In the genomic region with DNA sequence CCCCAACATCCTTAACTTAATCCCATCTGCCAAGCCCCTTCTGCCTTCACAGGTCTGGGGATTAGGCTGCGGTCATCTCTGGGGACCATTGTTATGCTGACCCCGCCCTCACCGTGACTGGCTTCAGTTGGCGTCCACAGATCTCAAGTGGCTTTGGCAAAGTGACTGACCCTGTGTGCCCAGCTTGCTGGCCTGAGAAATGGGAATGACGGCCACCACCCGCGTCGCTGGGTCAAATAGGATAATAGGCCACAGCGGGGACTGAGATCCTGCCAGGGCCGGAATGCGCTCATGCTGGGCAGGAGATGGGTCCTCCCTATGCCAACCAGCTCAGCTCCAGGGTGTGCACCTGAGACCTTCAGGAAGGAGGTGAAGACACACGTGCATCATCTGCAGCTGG, we compare ENCODE assay signal across 17 mouse cellular contexts. TPM values are rescaled to one million over a fixed set of nuclear protein-coding genes. Genes with fewer than 3 reads are reported as not detected.
DNase-seq lines count a peak whose midpoint lies in the region; ATAC-seq and TF ChIP-seq lines count a peak whose summit lies in the region.
"Had no signal": no experiment of that assay in that cellular context is flagged by ENCODE, and none has a peak within 500 bp of the region (broad histone marks: within the 10 kb centered on the region; RNA-seq: fewer than 3 reads in every experiment).

No protein-coding gene starts in this region.

- DNase-seq in forebrain, embryonic 10.5 days (ENCODE audit: extremely low spot score, low spot score) = no peak
- no peak for DNase-seq in heart, embryonic 10.5 days (ENCODE audit: low spot score)
- DNase-seq in heart, adult 9 months (ENCODE audit: low spot score in 2 of 2) = no peak
- DNase-seq: adrenal gland, adult 2 months; adrenal gland, postnatal 10 days; adrenal gland, postnatal 25 days; B cell, adult 2 months; cerebellum, adult 11-12 months; cerebellum, adult 9-10 months; forebrain, postnatal 0 days had no signal

- peaks cover 42% of the 10 kb centered on the region for H3K4me1 ChIP-seq in forebrain, embryonic 10.5 days
- H3K4me1 ChIP-seq in forebrain, embryonic 13.5 days = no peaks in the 10 kb centered on the region
- peaks cover 64% of the 10 kb centered on the region for H3K4me1 ChIP-seq in heart, embryonic 10.5 days
- peaks cover 23% of the 10 kb centered on the region for H3K4me1 ChIP-seq in E14TG2a.4 (replicated peaks; ENCODE audit: low read depth, low read length)
- H3K4me1 ChIP-seq: forebrain, embryonic 15.5 days had no signal

- H3K27ac ChIP-seq in forebrain, embryonic 10.5 days = peak overlapping the region; percentile 15; the same call in 1 of the 2 replicates
- no peak overlapping the region for H3K27ac ChIP-seq in forebrain, embryonic 13.5 days
- H3K27ac ChIP-seq in heart, embryonic 10.5 days = 0 out of 2 replicates have a peak overlapping the region, but pooled peaks have one; percentile 1
- H3K27ac ChIP-seq: embryonic facial prominence, embryonic 12.5 days; forebrain, embryonic 12.5 days; forebrain, embryonic 15.5 days had no signal

- H3K9me3 ChIP-seq in forebrain, embryonic 10.5 days = no peaks in the 10 kb centered on the region
- H3K9me3 ChIP-seq in forebrain, embryonic 13.5 days (replicated peaks) = no peaks in the 10 kb centered on the region
- no peaks in the 10 kb centered on the region for H3K9me3 ChIP-seq in heart, embryonic 10.5 days
- no peaks in the 10 kb centered on the region for H3K9me3 ChIP-seq in E14TG2a.4 (ENCODE audit: low read length)
- H3K9me3 ChIP-seq: embryonic facial prominence, embryonic 10.5 days; embryonic facial prominence, embryonic 12.5 days; forebrain, embryonic 12.5 days; forebrain, embryonic 15.5 days had no signal

- no peak for ATAC-seq in forebrain, embryonic 13.5 days
- ATAC-seq: CD4-positive, CD25-positive, alpha-beta regulatory T cell, adult 4 months; forebrain, embryonic 15.5 days; forebrain, postnatal 0 days had no signal

- H3K4me3 ChIP-seq in forebrain, embryonic 10.5 days = no peak overlapping the region
- no peak overlapping the region for H3K4me3 ChIP-seq in forebrain, embryonic 13.5 days
- H3K4me3 ChIP-seq in heart, embryonic 10.5 days = no peak overlapping the region
- H3K4me3 ChIP-seq in E14TG2a.4 (replicated peaks; ENCODE audit: low read length) = peak overlapping the region; percentile 29; the same call in 1 of the 2 replicates
- H3K4me3 ChIP-seq: embryonic facial prominence, embryonic 10.5 days; embryonic facial prominence, embryonic 12.5 days; forebrain, embryonic 12.5 days; forebrain, embryonic 15.5 days had no signal

- H3K27me3 ChIP-seq in forebrain, embryonic 10.5 days (ENCODE audit: poor library complexity, severe bottlenecking) = no peaks in the 10 kb centered on the region
- no peaks in the 10 kb centered on the region for H3K27me3 ChIP-seq in forebrain, embryonic 13.5 days
- H3K27me3 ChIP-seq in heart, embryonic 10.5 days (ENCODE audit: insufficient read depth, poor library complexity, severe bottlenecking) = peaks cover 37% of the 10 kb centered on the region
- H3K27me3 ChIP-seq in E14TG2a.4 (ENCODE audit: insufficient read depth, low read length) = peaks cover 2% of the 10 kb centered on the region; the same call in 1 of the 2 replicates
- H3K27me3 ChIP-seq: embryonic facial prominence, embryonic 12.5 days; forebrain, embryonic 12.5 days; forebrain, embryonic 15.5 days had no signal

- H3K9ac ChIP-seq in forebrain, embryonic 13.5 days = no peak overlapping the region
- H3K9ac ChIP-seq: embryonic facial prominence, embryonic 12.5 days; forebrain, embryonic 12.5 days; forebrain, embryonic 15.5 days; forebrain, postnatal 0 days had no signal

- TF ChIP-seq CTCF in E14TG2a.4 (conservative IDR thresholded peaks at IDR 0.05; ENCODE audit: low read length) = no peak

- no peak overlapping the region for H3K4me2 ChIP-seq in forebrain, embryonic 13.5 days
- H3K4me2 ChIP-seq: embryonic facial prominence, embryonic 12.5 days; forebrain, embryonic 12.5 days; forebrain, embryonic 15.5 days had no signal

- 91% methylated on average over 12 of the region's 12 CpGs for WGBS in forebrain, embryonic 10.5 days
- 81% methylated on average over 12 of the region's 12 CpGs for WGBS in forebrain, embryonic 13.5 days
- WGBS in heart, embryonic 10.5 days = 89% methylated on average over 12 of the region's 12 CpGs

- no peaks in the 10 kb centered on the region for H3K36me3 ChIP-seq in forebrain, embryonic 10.5 days (replicated peaks)
- no peaks in the 10 kb centered on the region for H3K36me3 ChIP-seq in forebrain, embryonic 13.5 days (ENCODE audit: poor library complexity, severe bottlenecking)
- H3K36me3 ChIP-seq in heart, embryonic 10.5 days = no peaks in the 10 kb centered on the region
- no peaks in the 10 kb centered on the region for H3K36me3 ChIP-seq in E14TG2a.4 (ENCODE audit: insufficient read depth, low read length)
- H3K36me3 ChIP-seq: embryonic facial prominence, embryonic 12.5 days; forebrain, embryonic 12.5 days; forebrain, embryonic 15.5 days had no signal

RNA-seq across cellular contexts. Expression of gene Crispld2, which starts 46.5 kb away (rescaled TPM):
- 2.4 and 2.5 TPM in 2 replicates for polyA plus RNA-seq in forebrain, embryonic 10.5 days (2016; fragmentation: Nextera tagmentation; extraction: Ambion mirVana)
- 0.72 and 0.90 TPM in 2 replicates for polyA plus RNA-seq in forebrain, embryonic 13.5 days (2015; fragmentation: Nextera tagmentation; extraction: Ambion mirVana)
- 3.2 and 9.7 TPM in 2 replicates for polyA plus RNA-seq in heart, embryonic 10.5 days (2016; fragmentation: Nextera tagmentation; extraction: Ambion mirVana)
